Mouse (Mus musculus) c-Kit-positive CD71-positive TER-119-positive erythroid progenitor cells, embryonic 14.5 days (primary cell): Measurements from ENCODE around the gene Mpst.

Source experiments
- DNase-seq: peaks from one replicate; pipeline ENCODE4 v3.0.0-alpha.2; 2013; ENCODE audit warnings: low spot score

The Mpst gene

GRCm38 (mm10) chr15:78405098-78405497 lies 1.1 kb upstream of the Mpst start:
- DNase-seq, result no peak

- peak; percentile 65 for DNase-seq
Observed at GRCm38 (mm10) chr15:78405517-78406211, 552 bp upstream of the Mpst start, which contains the start of gene Tst. Gene Tst (minus strand): TSS chr15:78405907.

GRCm38 (mm10) chr15:78409570-78410052 lies 3.4 kb downstream of the Mpst start:
- no peak for DNase-seq

GRCm38 (mm10) chr15:78413083-78413718 lies 7.0 kb downstream of the Mpst start:
- peak; percentile 89 for DNase-seq

GRCm38 (mm10) chr15:78413719-78414117 lies 7.5 kb downstream of the Mpst start:
- DNase-seq, result no peak

DNA sequence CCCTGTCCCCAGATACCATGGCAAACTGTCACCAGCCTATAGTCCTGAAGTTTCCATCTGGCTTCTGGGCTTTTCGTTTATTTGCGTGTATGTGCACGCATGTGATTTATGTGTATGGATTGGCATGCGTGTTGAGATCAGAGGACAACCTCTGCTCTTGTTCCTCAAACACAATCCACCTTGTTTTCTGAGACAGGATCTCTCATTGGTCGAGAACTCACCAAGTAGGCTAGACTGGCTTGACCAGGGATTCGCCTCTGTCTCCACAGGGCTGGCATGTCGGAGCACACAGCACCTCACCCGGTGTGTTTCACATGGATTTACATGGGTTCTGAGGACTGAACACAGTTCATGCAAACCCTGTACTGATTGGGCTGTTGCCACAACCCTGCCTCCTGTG lies 7.9 kb downstream of the Mpst start:
- DNase-seq, result no peak

GRCm38 (mm10) chr15:78416937-78417336 lies 10.7 kb downstream of the Mpst start:
- no peak for DNase-seq

DNA sequence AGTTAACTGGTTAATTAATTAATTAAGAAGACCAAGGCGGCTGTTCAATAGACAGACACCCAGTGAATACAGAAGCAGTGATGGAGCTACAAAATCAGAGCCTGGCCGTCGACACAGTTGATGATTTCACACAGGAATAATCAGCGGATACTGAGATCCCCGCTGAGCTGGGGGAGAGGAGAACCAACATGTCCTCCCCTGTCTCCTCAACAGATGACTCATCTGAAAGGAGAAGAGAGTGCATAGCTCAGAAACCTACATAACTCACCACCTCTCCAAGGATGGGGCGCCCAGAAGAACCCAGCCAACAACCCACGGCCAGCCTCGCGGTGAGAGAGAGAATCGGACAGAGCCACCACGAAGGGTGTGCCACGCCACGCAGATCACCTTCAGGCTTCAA lies 14.2 kb downstream of the Mpst start:
- DNase-seq, result no peak

DNA sequence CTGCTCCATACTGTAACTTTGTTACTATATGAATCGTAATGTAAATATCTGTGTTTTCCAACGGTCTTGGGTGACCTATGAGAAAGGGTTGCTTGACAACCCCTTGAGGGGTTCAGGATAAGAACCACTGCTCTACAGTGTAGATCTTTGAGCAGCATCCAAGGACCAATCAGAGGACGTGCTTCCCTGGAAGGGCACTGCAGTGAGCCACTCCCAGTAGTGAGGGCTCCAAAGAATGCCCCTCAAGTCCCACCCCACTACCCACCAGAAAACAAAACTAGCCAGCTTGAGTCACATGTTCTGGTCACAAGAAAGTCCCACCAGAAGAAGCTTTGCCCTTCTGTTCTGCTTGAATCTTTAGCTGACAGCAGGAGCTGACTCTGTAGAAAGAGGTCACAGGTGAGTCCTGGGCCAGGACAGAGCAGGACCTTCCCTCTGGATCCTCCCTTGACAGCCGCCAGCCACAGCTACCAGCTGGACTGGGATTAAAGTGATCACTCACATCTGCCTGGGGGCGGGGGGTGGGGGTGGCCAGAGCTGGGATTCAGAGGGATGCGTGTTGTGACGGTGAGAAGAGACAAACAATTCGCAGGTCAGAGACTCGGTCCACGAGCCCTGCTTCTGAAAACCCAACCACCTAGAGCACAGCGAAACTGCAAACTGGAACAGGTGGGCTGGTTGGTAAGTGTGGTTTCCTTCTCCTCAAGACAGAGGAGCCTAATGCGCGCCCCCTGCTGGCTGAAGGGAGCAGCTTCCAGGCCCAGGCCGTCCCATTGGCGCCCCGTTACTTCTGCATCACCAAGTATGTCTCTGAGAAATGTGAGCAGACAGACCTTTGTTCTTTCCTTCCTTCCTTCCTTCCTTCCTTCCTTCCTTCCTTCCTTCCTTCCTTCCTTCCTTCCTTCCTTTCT lies 16.1 kb downstream of the Mpst start:
- DNase-seq, result peak; percentile 84

DNA sequence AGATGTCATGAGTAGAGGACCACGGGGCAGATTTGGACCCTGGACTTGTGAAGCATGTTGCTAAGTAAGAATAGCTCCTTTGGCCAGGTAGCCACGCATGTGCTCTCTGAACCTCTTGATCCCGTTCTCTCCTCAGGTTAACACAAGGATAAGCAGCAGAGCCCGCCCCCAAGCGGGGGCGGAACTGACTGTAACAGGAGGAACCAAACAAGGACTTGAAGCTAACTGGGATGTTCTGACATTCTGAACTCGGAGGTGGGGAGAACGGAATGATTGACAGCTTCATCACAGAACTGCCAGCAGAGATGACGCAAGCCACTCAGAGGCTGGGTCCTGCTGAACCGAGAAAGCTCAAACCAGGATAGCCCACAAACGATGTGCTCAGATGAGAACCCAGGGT lies 18.3 kb downstream of the Mpst start:
- DNase-seq, result no peak

DNA sequence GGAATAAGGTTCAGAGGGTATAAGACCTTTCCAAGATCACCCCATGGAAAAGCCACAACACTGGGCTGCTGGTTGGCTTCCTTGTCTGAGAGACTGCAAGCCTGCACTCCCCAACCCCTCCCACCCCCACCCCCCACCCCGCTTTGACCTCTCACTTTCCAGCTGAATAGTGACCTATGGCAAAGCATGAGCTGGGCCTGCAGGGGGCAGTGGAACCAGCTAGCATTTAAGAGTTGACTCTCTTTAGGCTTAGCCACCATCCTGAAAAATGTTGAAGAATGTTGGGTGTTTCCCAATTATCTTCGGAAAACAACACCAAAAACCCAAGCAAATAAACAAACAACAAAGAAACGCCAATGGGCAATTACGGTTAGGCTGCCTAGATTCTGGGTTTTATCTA lies 19.0 kb downstream of the Mpst start:
- DNase-seq, result no peak

DNA sequence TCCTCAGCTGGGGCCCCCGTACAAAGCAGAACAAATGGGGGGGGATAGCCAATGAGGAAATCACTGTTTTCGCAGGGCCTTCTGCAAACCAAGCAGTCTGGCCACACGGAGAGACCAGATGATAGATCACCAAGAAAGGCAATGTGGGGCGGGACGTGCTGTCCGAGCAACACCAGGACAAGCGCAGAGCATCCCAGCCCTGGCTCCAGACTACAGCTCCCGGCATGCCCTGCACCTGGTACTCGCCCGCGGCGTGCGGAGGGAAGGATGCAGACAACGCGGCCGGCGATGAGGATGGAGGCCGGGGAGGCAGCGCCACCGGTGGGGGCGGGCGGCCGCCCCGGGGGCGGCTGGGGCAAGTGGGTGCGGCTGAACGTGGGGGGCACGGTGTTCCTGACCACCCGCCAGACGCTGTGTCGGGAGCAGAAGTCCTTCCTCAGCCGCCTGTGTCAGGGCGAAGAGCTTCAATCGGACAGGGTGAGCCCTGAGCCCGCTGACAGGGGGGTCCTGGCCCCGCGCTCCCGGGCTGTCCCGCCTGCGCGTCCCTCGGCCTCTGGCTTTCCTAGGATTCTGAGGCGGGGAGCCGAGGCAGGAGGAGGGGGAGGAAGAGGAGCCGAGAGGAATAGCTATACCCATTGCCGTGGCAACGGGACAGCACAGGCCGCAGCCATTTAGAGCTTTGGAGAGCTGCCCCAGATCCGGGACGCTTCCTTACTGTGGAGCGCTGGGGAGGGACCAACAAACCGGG lies 22.3 kb downstream of the Mpst start, which contains the start of gene Kctd17:
Gene Kctd17 (plus strand): TSS at position 174 of the 748 bp plus-strand sequence.
- DNase-seq, result no peak

GRCm38 (mm10) chr15:78429139-78429459 lies 22.9 kb downstream of the Mpst start:
- DNase-seq, result no peak

GRCm38 (mm10) chr15:78429871-78430622 lies 23.8 kb downstream of the Mpst start:
- DNase-seq, result no peak

- no peak for DNase-seq
Observed at GRCm38 (mm10) chr15:78430874-78431273, 24.7 kb downstream of the Mpst start.

DNA sequence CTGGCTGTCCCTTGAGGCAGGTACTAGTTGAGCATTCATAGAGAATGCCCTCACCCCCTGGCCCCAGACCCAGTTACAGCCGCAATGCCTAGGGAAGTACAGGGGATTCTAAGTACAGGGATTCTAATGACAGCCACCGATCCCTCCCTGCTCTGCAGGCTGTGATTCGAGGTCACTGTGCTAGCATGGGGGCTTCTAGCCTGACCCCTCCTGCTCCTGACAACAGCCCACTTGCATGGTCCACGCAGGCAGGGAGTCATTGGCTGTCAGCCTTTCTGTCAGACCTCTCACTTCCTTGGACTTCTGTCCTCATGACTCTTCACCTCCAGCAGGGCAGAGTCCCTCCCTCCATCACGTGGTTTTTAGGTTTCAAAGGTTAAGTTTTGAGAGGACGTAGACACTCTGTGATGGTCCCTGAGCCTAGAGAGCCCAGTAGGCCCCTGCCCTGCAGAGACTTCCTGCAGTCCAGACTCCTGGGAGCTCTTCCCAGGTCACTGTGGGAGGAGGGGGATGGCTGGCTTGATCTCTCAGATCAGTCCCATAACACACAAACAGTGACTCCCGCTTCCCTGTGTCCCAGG lies 25.4 kb downstream of the Mpst start:
- no peak for DNase-seq

- DNase-seq, result no peak
Observed at GRCm38 (mm10) chr15:78434896-78435520, 28.8 kb downstream of the Mpst start.

- DNase-seq, result no peak
Observed at GRCm38 (mm10) chr15:78435681-78436080, 29.5 kb downstream of the Mpst start.

GRCm38 (mm10) chr15:78436380-78437192 lies 30.4 kb downstream of the Mpst start:
- DNase-seq, result no peak
